Mouse (Mus musculus): ENCODE results near the gene Tbx19.

Tbx19 gene

DNA sequence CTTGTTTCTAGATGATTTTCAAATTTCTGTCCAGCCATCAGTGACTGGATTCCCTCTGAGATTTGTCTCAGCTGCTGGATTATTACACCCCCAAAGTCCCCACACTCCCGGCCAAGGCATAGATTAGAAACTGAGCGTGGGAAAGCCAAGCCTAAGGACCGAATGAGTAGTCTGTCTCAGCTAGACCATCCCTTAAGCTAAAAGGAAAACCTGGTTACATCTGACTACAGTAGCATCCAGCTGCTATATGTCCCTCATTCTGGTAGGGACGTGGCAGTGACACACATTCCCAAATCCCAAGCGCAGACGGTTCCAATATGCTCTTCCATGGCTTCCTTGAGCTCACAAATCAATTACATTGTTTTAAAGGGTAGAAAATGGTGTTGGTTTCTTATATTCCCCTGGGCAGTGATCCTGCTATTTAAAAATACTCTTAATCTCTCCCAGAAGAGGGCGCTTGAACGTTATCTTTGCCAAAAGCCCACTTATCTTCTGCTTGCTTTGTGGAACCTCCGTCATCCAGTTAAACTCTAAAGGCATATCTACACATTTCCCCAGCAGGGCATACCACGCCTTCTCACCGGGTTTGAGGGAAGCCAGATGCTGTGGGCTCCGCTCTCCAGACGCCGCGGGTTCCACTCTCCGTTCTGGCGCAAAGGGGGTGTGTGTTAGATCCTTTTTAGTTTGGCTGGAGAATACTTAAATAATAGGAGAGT, 46.0 kb downstream of the Tbx19 start:
- DNase-seq (ENCODE audit: low spot score), result no peak

DNA sequence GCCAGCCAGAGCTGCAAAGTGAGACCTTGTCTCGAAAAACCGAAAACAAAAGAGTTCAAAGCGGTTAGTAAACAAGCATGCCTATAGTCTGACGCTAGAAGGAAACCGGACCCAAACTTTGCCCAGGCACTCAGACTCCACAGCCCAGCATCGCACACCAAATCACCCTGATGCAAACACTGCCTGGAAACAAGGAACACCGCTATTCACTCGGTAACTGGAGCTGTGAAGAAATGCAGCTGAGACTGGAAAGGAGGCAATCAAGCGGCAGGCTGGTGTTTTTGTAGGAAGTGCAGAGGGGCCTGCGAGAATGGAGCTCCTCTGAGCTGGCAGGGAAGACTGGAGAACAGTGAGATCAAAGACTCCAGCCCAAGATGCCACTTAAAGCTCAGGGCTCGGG, 46.9 kb downstream of the Tbx19 start:
- no peak for DNase-seq (ENCODE audit: low spot score)

DNA sequence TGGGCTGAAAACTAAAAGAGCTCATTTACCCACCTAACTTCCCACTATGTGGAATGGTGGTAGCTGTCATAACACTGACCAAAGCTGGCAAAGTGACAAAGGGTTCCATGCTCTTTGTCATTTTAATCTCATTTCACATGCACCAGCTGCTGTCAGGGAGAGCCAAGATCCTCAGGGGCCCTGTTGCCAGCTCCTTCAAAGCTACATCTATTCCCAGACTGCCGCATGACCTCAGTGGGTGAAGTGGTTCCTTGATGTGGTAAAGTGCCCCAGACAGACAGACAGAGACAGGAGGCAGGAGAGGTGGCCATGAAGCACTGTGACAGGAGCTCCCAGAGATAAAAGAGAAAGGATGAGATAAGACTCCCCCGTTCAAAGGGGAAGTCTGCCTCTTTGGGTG, 49.9 kb downstream of the Tbx19 start:
- DNase-seq (ENCODE audit: low spot score), result no peak

DNA sequence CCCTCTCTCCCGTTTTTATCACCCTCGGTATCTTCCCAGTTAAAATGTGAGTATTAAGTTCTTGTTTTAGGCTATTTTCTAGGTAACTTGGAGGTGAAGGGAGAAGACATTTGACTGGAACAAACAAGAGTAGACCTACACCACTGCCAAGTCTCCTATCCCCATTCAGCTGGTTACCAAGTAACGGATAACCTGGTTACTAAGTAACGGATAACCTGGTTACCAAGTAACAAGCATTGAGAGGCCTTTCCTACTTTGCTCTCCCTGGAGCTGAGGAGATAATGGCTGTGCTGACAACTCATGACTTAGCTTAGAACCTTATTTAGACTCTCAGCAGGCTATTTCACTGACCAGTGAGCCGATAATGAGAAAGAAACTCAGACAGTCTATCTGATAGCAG, 51.4 kb downstream of the Tbx19 start:
- no peak for DNase-seq (ENCODE audit: low spot score)

DNA sequence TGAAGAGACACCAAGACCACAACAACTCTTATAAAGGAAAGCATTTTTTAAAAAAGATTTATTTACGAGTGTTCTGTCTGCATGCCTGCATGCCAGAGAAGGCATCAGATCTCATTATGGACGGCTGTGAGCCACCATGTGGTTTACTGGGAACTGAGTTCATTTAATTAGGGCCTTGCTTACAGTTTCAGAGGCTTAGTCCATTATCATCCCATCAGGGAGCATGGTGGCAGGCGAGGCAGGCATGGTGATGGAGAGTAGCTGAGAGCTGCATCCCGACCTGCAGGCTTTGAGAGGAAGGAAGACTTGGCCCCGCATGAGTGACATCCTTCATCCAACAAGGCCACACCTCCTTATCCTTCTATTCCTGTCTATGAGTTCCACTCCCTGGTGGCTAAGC, 52.1 kb downstream of the Tbx19 start:
- DNase-seq (ENCODE audit: low spot score), result no peak

DNA sequence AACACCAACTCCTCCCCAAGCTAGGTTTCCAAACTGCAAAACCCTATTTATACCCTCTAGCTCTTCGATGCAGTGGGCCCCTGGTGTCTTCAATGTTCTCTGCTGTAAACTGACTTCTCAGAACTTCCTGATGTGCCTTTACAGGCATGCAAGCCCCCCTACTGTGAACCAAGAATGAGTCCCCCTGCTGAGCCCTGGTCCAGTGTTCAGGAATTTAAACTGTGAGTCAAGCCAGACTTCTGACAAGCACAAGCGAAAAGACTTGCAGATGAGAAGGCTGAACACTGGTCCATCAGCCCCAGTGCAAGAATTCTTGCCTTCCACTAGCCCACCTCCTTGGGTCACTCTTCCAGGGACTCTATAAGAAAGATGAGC, 54.6 kb downstream of the Tbx19 start:
- no peak for DNase-seq (ENCODE audit: low spot score)

DNA sequence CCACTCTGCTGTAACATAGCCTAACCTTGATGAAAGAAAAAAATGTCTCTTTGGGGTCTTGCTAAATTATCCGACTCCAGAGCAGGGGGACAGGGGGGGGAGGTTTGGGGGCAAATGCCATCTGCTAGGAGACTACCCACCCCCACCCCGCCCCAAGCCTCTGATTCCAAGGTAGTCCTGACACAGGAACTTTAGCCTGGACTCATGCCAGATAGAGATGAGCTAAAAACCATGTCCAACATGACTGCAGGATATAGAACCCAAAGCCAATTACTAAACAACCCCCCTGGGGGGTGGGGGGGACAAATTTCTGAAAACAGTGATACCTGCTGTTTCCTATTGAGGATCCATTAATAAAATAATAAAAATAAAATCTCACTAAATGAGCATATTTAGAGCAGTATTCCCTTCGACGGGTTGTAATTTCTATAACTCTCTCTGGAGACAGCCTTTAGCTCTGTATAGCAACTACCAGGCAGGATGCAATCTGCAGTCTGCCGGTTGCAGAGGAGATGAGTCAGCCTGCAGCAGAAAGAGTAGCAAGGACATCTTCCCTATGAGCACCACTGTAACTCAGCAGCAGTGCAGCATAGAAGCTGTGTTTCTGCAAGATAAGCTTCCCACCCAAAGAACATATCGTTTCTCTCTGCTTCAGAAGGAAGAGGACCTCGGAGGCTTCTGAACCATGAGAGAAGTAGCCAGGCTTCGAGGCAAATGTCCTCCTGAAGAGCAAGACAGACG, 55.1 kb downstream of the Tbx19 start:
- DNase-seq (ENCODE audit: low spot score), result no peak

DNA sequence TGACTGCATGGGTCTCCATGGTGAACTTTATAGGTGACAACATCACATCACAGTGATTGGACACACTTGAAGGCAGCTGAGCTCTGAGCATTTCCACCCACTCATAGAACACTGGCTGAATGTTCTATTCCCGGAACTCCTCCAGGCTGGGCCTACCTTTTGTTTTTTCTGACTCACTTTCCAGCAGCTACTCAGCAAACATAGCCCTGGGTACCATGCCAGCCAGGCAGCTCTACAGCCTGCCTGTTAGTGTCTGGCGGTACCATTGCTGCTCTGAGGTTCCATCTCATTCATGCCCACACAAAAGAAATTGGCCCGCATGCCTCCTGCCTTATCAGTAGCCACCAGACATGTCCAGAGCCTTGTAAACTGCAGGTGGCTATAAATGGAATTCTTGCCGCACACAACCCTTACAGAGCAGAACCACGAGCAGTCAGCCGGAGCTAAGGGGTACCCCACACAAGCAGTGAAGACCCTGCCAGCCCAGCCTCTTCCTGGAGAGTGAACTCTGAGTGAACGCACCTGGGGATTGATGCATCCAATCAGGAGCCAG, 55.8 kb downstream of the Tbx19 start:
- no peak for DNase-seq (ENCODE audit: low spot score)

DNA sequence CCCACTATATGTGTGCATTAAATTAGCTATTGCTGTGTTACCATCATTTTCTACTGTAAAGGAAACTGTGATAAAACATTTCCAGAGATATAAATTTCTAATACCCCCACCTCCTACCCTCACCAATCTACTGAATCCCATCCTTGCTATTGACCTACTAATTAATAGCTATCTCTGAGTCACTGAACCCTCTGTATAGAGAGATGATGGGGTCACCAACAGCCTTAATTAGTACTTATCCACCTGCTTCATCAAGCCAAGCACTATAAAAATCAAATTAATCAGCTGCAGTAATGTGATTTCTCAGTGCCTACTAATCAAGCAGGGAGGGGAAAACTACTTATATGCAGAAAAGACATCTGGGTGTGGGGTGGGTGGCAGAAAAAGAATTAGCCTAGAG, 61.0 kb downstream of the Tbx19 start:
- no peak for DNase-seq (ENCODE audit: low spot score)

DNA sequence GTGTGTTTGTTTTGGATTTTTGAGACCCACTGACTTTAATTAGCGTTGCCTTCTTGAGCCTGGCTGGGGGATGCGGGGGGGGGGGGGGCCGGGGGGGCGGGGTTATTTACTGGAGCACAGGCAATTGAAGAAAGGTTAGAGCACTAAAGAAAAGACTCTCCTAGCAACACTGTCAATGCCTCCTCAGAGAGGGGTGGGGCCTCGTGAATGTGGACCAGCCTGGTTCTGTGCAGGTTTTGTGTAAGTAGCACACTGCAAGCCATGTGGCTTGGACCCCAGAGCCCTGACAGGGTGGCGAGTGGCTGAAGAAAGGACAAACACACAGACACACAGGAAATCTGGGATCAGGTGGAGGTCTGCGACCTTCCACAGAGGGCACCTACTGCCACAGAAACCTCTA, 65.7 kb downstream of the Tbx19 start:
- no peak for DNase-seq (ENCODE audit: low spot score)

DNA sequence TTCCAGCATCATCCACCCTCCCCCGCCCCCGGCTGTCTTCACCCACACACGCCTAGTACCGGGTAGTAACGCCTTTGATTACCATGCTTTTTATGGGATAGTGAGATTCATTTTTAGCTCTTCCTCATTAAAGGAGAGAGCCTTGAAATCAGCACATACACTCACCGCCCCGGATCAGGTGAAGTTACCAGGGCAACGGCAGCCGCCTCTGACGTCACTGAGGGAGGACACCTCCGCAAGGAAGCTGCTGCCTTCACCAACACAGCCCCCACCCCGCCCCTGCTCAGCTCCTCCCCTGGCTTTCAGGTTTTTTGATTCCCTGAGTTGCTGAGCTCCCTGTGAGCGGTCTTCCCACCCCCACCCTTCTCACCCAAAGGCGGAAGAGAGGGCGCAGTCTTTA, 68.9 kb downstream of the Tbx19 start:
- no peak for DNase-seq (ENCODE audit: low spot score)

DNA sequence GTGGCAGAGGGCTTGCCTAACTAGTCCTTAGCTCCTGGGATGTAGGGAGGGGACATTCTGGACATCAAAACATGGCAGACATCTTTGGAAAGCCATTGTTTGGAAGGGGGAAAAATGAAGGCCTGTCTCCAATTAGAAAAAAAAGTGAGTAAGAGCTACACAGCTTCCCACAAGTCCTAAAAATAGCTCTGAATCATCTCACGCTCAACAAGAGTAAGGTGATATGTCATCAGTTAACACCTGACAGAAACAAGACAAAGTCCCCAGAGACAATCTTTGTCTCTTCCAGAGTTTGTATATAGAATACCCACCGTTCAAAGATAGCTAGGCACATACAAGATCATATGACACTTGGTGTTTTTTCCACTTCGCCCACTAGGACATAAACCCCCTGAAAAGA, 71.0 kb downstream of the Tbx19 start:
- DNase-seq (ENCODE audit: low spot score), result no peak

Measured in ovary, postnatal 10 days (tissue).